Mouse (Mus musculus): ENCODE measurements at regions not wholly inside any gene's neighbourhood (a gene's known extent, or its start where the extent isn't known, plus 50 kb on each side); places are given as distances from the start of the nearest gene placed in this dataset.

DNA sequence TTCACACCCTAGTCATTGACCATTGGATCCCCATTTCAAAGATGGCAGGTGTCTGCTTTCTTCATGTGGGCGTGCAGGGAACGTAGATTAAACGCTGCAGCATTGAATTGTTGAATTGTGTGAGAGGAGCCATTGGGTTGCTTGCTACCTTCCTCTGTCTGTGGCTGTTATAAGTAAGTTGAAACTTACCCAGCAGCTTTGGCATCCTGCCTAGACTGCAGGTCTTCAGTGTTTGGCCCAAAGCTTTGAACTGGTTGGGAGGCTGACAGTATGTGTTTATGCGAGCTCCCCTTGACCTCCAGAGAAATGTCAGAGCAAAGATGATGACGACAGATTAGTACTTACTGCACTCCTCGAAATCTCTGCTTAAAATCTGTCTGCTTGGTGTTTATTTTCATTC, 473.8 kb downstream of the Irx1 start:
- Histone ChIP-seq H3K36me3 (ENCODE audit: control insufficient read depth, insufficient read depth, low read length) (no peaks in the 10 kb centered on the region), H3K27ac (ENCODE audit: insufficient read depth, low read depth, low read length) (no peak overlapping the region), H3K4me3 (ENCODE audit: low read depth, low read length) (no peak overlapping the region), H3K27me3 (ENCODE audit: control insufficient read depth, insufficient read depth, low read length) (no peaks in the 10 kb centered on the region), H3K4me1 (ENCODE audit: control insufficient read depth, insufficient read depth, insufficient read length, low read length) (no peaks in the 10 kb centered on the region)
- WGBS, result 62% methylated on average over 6 of the region's 6 CpGs
- no peak for TF ChIP-seq CTCF (IDR thresholded peaks at IDR 0.05; ENCODE audit: extremely low read depth, insufficient read length, insufficient replicate concordance, low read depth, low read length)
- TF ChIP-seq POLR2A (IDR thresholded peaks at IDR 0.05; ENCODE audit: low read depth, low read length), result no peak

DNA sequence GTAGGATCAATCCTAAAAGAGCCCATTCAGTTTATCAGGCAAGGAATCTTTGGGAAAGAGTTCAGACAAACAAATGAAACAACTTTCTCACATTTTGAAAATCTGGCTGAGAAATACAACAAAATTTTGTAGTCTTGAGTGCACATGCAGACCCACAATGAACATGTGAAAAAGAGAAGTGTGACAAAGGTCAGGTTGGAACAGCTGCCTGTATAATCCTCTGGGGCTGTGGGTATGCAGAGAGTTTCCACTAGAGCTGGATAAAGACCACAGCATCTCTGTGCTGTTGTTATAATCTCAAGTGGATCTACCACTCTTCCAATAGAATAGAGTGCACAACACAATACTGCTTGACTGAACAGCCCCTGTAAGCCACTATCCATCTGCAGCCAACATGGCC, 482.3 kb downstream of the Irx1 start:
- TF ChIP-seq CTCF (IDR thresholded peaks at IDR 0.05; ENCODE audit: extremely low read depth, insufficient read length, insufficient replicate concordance, low read depth, low read length), result no peak
- TF ChIP-seq POLR2A (IDR thresholded peaks at IDR 0.05; ENCODE audit: low read depth, low read length), result no peak
- no peaks in the 10 kb centered on the region for H3K4me1 ChIP-seq (ENCODE audit: control insufficient read depth, insufficient read depth, insufficient read length, low read length)
- no peaks in the 10 kb centered on the region for H3K27me3 ChIP-seq (ENCODE audit: control insufficient read depth, insufficient read depth, low read length)
- no peaks in the 10 kb centered on the region for H3K36me3 ChIP-seq (ENCODE audit: control insufficient read depth, insufficient read depth, low read length)
- no peak overlapping the region for H3K27ac ChIP-seq (ENCODE audit: insufficient read depth, low read depth, low read length)
- no peak overlapping the region for H3K4me3 ChIP-seq (ENCODE audit: low read depth, low read length)

DNA sequence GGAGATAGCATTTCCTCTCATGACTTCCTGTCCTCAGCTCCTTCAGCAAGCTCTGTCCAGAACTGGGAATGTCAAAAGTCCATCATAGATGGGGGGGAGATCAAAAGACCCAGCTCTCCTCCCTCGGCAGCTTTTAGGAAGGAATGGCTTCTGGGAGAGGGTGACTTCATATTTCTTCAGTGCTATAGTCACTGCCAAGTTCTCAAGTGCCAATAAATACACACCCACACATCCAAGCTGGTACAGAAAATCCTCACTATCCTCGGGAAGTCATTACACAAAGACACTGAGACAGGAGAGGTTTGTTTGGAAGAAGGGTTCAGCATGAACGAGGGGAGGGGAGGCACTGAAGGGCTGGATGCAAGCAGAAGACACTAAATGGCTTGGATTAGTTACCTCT, 502.0 kb downstream of the Irx1 start:
- H3K27me3 ChIP-seq (ENCODE audit: control insufficient read depth, insufficient read depth, low read length), result no peaks in the 10 kb centered on the region
- H3K27ac ChIP-seq (ENCODE audit: insufficient read depth, low read depth, low read length), result no peak overlapping the region
- no peaks in the 10 kb centered on the region for H3K4me1 ChIP-seq (ENCODE audit: control insufficient read depth, insufficient read depth, insufficient read length, low read length)
- H3K4me3 ChIP-seq (ENCODE audit: low read depth, low read length), result no peak overlapping the region
- no peaks in the 10 kb centered on the region for H3K36me3 ChIP-seq (ENCODE audit: control insufficient read depth, insufficient read depth, low read length)
- 48% methylated on average over 3 of the region's 3 CpGs for WGBS
- TF ChIP-seq POLR2A (IDR thresholded peaks at IDR 0.05; ENCODE audit: low read depth, low read length), result no peak
- no peak for TF ChIP-seq CTCF (IDR thresholded peaks at IDR 0.05; ENCODE audit: extremely low read depth, insufficient read length, insufficient replicate concordance, low read depth, low read length)

DNA sequence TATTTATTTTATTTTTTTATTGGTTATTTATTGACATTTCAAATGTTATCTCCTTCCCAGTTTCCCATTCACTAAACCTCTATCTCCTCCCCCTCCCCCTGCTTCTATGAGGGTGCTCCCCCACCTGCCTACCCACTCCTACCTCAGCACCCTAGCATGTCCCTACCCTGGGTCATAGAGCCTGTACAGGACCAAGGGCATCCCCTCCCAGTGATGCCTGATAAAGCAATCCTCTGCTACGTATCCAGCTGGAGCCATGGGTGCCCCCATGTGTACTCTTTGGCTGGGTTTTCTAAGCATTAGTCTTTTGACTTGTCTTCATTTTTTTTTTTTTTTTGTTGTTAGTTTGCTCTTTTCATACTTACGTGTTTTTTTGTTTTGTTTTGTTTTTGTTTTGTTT, 502.9 kb downstream of the Irx1 start:
- TF ChIP-seq CTCF (IDR thresholded peaks at IDR 0.05; ENCODE audit: extremely low read depth, insufficient read length, insufficient replicate concordance, low read depth, low read length) (no peak), POLR2A (IDR thresholded peaks at IDR 0.05; ENCODE audit: low read depth, low read length) (no peak)
- no peak overlapping the region for H3K27ac ChIP-seq (ENCODE audit: insufficient read depth, low read depth, low read length)
- 78% methylated on average over 2 of the region's 2 CpGs for WGBS
- H3K36me3 ChIP-seq (ENCODE audit: control insufficient read depth, insufficient read depth, low read length), result no peaks in the 10 kb centered on the region
- H3K4me1 ChIP-seq (ENCODE audit: control insufficient read depth, insufficient read depth, insufficient read length, low read length), result no peaks in the 10 kb centered on the region
- no peaks in the 10 kb centered on the region for H3K27me3 ChIP-seq (ENCODE audit: control insufficient read depth, insufficient read depth, low read length)
- no peak overlapping the region for H3K4me3 ChIP-seq (ENCODE audit: low read depth, low read length)

DNA sequence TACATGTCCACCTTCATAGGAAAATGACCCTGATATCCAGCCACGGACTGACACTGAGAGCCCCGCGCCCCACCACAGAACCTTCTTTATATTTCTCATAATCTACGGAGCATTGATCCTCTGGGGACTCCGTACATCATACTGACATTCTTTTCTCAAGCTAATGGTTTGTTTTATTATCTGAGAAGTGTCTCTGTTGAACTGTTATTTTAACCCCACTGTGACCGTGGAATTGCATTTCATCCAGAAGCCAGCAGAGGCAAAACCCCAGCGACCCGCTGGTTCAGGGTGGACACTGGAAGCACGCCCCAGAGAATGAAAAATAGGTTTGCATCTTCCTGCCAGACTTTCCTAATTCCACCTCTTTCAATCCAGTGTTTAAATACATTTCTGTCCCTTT, 503.4 kb downstream of the Irx1 start:
- no peak overlapping the region for H3K4me3 ChIP-seq (ENCODE audit: low read depth, low read length)
- 61% methylated on average over 9 of the region's 9 CpGs for WGBS
- TF ChIP-seq POLR2A (IDR thresholded peaks at IDR 0.05; ENCODE audit: low read depth, low read length), result no peak
- no peak for TF ChIP-seq CTCF (IDR thresholded peaks at IDR 0.05; ENCODE audit: extremely low read depth, insufficient read length, insufficient replicate concordance, low read depth, low read length)
- H3K27me3 ChIP-seq (ENCODE audit: control insufficient read depth, insufficient read depth, low read length), result no peaks in the 10 kb centered on the region
- H3K36me3 ChIP-seq (ENCODE audit: control insufficient read depth, insufficient read depth, low read length), result no peaks in the 10 kb centered on the region
- no peaks in the 10 kb centered on the region for H3K4me1 ChIP-seq (ENCODE audit: control insufficient read depth, insufficient read depth, insufficient read length, low read length)
- no peak overlapping the region for H3K27ac ChIP-seq (ENCODE audit: insufficient read depth, low read depth, low read length)

DNA sequence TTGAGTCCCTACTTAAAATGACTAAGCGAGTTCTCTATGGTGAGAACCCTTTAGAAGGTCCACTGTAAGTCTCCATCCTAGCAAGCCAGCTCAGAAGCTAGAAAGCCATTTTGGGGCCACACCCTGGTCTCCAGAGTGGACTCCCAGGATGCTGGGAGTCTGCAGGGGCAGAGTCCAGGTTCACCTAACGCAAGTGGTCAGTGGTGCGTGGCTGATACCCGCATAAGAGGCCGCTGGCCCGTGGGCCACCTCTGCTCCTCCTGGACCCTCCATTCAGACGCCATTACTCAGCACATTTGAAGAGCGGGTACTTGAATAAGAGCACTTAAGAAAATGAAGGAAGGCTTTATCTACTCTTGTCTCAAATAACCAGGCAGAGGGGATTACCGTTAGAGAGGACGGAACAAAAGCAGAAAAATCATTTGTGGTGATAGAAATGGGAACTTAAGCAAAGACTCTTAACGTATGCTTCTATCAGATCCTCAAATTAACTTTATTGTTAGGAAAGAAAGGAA, 504.4 kb downstream of the Irx1 start:
- Histone ChIP-seq H3K27me3 (ENCODE audit: control insufficient read depth, insufficient read depth, low read length) (no peaks in the 10 kb centered on the region), H3K4me3 (ENCODE audit: low read depth, low read length) (no peak overlapping the region), H3K36me3 (ENCODE audit: control insufficient read depth, insufficient read depth, low read length) (no peaks in the 10 kb centered on the region), H3K27ac (ENCODE audit: insufficient read depth, low read depth, low read length) (no peak overlapping the region), H3K4me1 (ENCODE audit: control insufficient read depth, insufficient read depth, insufficient read length, low read length) (no peaks in the 10 kb centered on the region)
- 46% methylated on average over 11 of the region's 11 CpGs for WGBS
- TF ChIP-seq POLR2A (IDR thresholded peaks at IDR 0.05; ENCODE audit: low read depth, low read length), result no peak
- no peak for TF ChIP-seq CTCF (IDR thresholded peaks at IDR 0.05; ENCODE audit: extremely low read depth, insufficient read length, insufficient replicate concordance, low read depth, low read length)

GRCm38 (mm10) chr13:71458061-71458935, 505.2 kb downstream of the Irx1 start:
- Histone ChIP-seq H3K27me3 (ENCODE audit: control insufficient read depth, insufficient read depth, low read length) (no peaks in the 10 kb centered on the region), H3K36me3 (ENCODE audit: control insufficient read depth, insufficient read depth, low read length) (no peaks in the 10 kb centered on the region), H3K27ac (ENCODE audit: insufficient read depth, low read depth, low read length) (no peak overlapping the region), H3K4me1 (ENCODE audit: control insufficient read depth, insufficient read depth, insufficient read length, low read length) (no peaks in the 10 kb centered on the region), H3K4me3 (ENCODE audit: low read depth, low read length) (no peak overlapping the region)
- 5% methylated on average over 25 of the region's 25 CpGs for WGBS
- TF ChIP-seq CTCF (IDR thresholded peaks at IDR 0.05; ENCODE audit: extremely low read depth, insufficient read length, insufficient replicate concordance, low read depth, low read length) (peak; percentile 47; the same call in 1 of the 2 replicates), POLR2A (IDR thresholded peaks at IDR 0.05; ENCODE audit: low read depth, low read length) (no peak)

Data from small intestine, adult 2 months (tissue).